Comparison of ENCODE assay signal across 8 mouse cellular contexts in the genomic region with DNA sequence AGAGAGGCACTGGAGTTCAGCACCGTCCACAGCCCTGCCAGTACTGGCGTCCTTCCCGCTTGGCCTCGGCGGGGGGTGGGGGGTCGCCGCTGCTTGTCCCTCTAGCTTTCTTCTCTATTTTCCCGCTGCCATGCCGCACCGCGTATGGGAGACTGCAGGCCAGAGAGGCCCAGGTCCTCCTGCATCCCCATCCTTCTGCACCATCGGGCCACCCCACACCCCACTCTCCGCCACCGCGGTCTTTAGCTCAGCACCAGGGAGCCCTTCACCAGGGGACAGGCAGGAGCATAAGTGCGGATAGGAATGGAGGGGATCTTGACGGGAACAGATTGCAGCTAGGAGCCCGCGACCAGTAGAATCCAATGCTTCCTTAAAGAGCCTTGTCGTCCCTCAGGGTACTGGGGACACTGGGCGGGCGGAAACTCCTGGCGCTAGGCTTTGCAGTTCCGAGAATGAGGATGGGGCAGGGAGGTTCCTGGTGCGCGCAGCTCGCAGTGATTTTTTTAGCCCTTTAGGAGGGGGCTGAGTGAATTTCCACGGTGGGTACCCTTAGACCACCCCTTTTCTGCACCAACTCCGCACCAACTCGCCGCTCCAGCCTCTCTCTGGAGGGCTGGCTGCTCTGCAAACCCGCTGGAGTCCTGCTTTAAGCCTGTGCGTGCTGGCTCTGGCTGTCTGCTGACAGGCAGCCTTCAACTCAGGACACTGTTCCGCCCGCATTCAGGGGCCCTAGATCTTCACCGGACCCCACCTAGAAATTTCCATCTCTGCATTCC.
DNase-seq lines count a peak whose midpoint lies in the region; ATAC-seq and TF ChIP-seq lines count a peak whose summit lies in the region.

No protein-coding gene starts in this region.

- no peak for TF ChIP-seq CTCF in kidney, adult 2 months (conservative IDR thresholded peaks at IDR 0.05; ENCODE audit: insufficient read depth, insufficient read length, low read depth, low read length)
- no peak for TF ChIP-seq CTCF in left cerebral cortex, adult 2 months (IDR thresholded peaks at IDR 0.05)
- TF ChIP-seq CTCF in midbrain, postnatal 0 days (IDR thresholded peaks at IDR 0.05): no peak

- H3K4me2 ChIP-seq in kidney, embryonic 15.5 days: peak overlapping the region; percentile 90
- H3K4me2 ChIP-seq in heart, embryonic 11.5 days: peak overlapping the region; percentile 89
- H3K4me2 ChIP-seq in midbrain, postnatal 0 days (ENCODE audit: low read depth, low read length, poor library complexity, severe bottlenecking): peak overlapping the region; percentile 79

- TF ChIP-seq POLR2A in kidney, adult 2 months (IDR thresholded peaks at IDR 0.05; ENCODE audit: low read depth, low read length): no peak

- peak overlapping the region; percentile 31 for H3K9ac ChIP-seq in kidney, embryonic 15.5 days
- H3K9ac ChIP-seq in heart, embryonic 11.5 days (ENCODE audit: low read depth, low read length): peak overlapping the region; percentile 34; the same call in 1 of the 2 replicates
- peak overlapping the region; percentile 56 for H3K9ac ChIP-seq in midbrain, postnatal 0 days (replicated peaks; ENCODE audit: low read length, poor library complexity, severe bottlenecking)

- H3K4me3 ChIP-seq in kidney, embryonic 15.5 days (replicated peaks): peak overlapping the region; percentile 49
- H3K4me3 ChIP-seq in kidney, adult 2 months (ENCODE audit: insufficient read depth, low read depth, low read length): no peak overlapping the region
- H3K4me3 ChIP-seq in heart, embryonic 11.5 days (ENCODE audit: low read depth, low read length): peak overlapping the region; percentile 42
- peak overlapping the region; percentile 37 for H3K4me3 ChIP-seq in left cerebral cortex, adult 2 months
- H3K4me3 ChIP-seq in midbrain, postnatal 0 days (ENCODE audit: low read depth, low read length): peak overlapping the region; percentile 42

- no peaks in the 10 kb centered on the region for H3K36me3 ChIP-seq in kidney, embryonic 15.5 days
- H3K36me3 ChIP-seq in kidney, adult 2 months (ENCODE audit: control insufficient read depth, insufficient read depth, low read length): no peaks in the 10 kb centered on the region
- no peaks in the 10 kb centered on the region for H3K36me3 ChIP-seq in heart, embryonic 11.5 days (ENCODE audit: control insufficient read depth, insufficient read depth, low read length)
- H3K36me3 ChIP-seq in midbrain, postnatal 0 days (ENCODE audit: insufficient read depth, low read length): no peaks in the 10 kb centered on the region

- peak; percentile 80 for ATAC-seq in kidney, embryonic 15.5 days (replicated peaks; ENCODE audit: low FRiP score)
- peak; percentile 27 for ATAC-seq in common myeloid progenitor, adult 5-6 weeks (replicated peaks; ENCODE audit: low read depth, poor library complexity, severe bottlenecking)
- peak; percentile 55; the same call in 1 of the 2 replicates for ATAC-seq in heart, embryonic 11.5 days (replicated peaks; ENCODE audit: insufficient number of reproducible peaks, low FRiP score, low TSS enrichment)
- ATAC-seq in midbrain, postnatal 0 days (ENCODE audit: low FRiP score): peak; percentile 77

- H3K4me1 ChIP-seq in kidney, embryonic 15.5 days: peaks cover 16% of the 10 kb centered on the region
- H3K4me1 ChIP-seq in kidney, adult 2 months (ENCODE audit: control insufficient read depth, insufficient read depth, low read length): no peaks in the 10 kb centered on the region; the same call in 1 of the 2 replicates
- H3K4me1 ChIP-seq in heart, embryonic 11.5 days (ENCODE audit: control insufficient read depth, insufficient read depth, low read length): no peaks in the 10 kb centered on the region
- H3K4me1 ChIP-seq in midbrain, postnatal 0 days (ENCODE audit: insufficient read depth, low read length): no peaks in the 10 kb centered on the region; the same call in 1 of the 2 replicates

- no peak for DNase-seq in kidney, adult 2 months
- DNase-seq in left cerebral cortex, adult 2 months (ENCODE audit: extremely low spot score in 1 of 2, low spot score in 2 of 2): peak; percentile 9 to 20
- peak; percentile 31 for DNase-seq in midbrain, postnatal 0 days (ENCODE audit: low spot score)
- DNase-seq in spleen, postnatal 14 days (ENCODE audit: low spot score in 2 of 2): no peak
- no peak for DNase-seq in adipocyte (ENCODE audit: low spot score)

- WGBS in kidney, embryonic 15.5 days: 1% methylated on average over 36 of the region's 36 CpGs
- 2% methylated on average over 36 of the region's 36 CpGs for WGBS in kidney, adult 2 months
- WGBS in heart, embryonic 11.5 days (ENCODE audit: insufficient replicate concordance): under 1% methylated on average over 35 of the region's 36 CpGs
- 1% methylated on average over 36 of the region's 36 CpGs for WGBS in midbrain, postnatal 0 days

- H3K27me3 ChIP-seq in kidney, embryonic 15.5 days: peaks cover 94% of the 10 kb centered on the region
- peaks cover 7% of the 10 kb centered on the region for H3K27me3 ChIP-seq in kidney, adult 2 months (replicated peaks; ENCODE audit: control insufficient read depth, insufficient read depth, low read length)
- H3K27me3 ChIP-seq in heart, embryonic 11.5 days (ENCODE audit: control insufficient read depth, insufficient read depth, low read length): peaks cover 46% of the 10 kb centered on the region
- H3K27me3 ChIP-seq in midbrain, postnatal 0 days (ENCODE audit: insufficient read depth, low read length): peaks cover 37% of the 10 kb centered on the region

- intact Hi-C loops in left cerebral cortex, adult 2 months (cut with DNase I): no loop called here

- H3K9me3 ChIP-seq in kidney, embryonic 15.5 days (replicated peaks): no peaks in the 10 kb centered on the region
- H3K9me3 ChIP-seq in heart, embryonic 11.5 days (replicated peaks; ENCODE audit: control insufficient read depth, low read length): no peaks in the 10 kb centered on the region
- H3K9me3 ChIP-seq in midbrain, postnatal 0 days (ENCODE audit: low read length): no peaks in the 10 kb centered on the region

- H3K27ac ChIP-seq in kidney, embryonic 15.5 days: no peak overlapping the region
- no peak overlapping the region for H3K27ac ChIP-seq in kidney, adult 2 months (ENCODE audit: insufficient read depth, low read depth, low read length)
- no peak overlapping the region for H3K27ac ChIP-seq in heart, embryonic 11.5 days (ENCODE audit: low read depth, low read length)
- H3K27ac ChIP-seq in left cerebral cortex, adult 2 months: peak overlapping the region; percentile 32; the same call in 1 of the 2 replicates
- H3K27ac ChIP-seq in midbrain, postnatal 0 days (ENCODE audit: low read depth, low read length): peak overlapping the region; percentile 55

Comparison
In these comparisons a context has a peak if more than half of its experiments do, and no peak if none do; other contexts are left out.
1. ATAC-seq: peak in every context shown above with its lines; median percentile 80 in kidney, embryonic 15.5 days; 77 in midbrain, postnatal 0 days; 55 in heart, embryonic 11.5 days; 27 in common myeloid progenitor, adult 5-6 weeks.
2. H3K27ac ChIP-seq: peak in left cerebral cortex, adult 2 months (single experiment) and midbrain, postnatal 0 days (single experiment); none in kidney, embryonic 15.5 days (single experiment), kidney, adult 2 months (single experiment) and heart, embryonic 11.5 days (single experiment).
3. DNase-seq: peak in left cerebral cortex, adult 2 months (2 of 2) and midbrain, postnatal 0 days (single experiment); none in kidney, adult 2 months (single experiment), spleen, postnatal 14 days (0 of 2) and adipocyte (single experiment).
4. Peak in every context shown above with its lines, with median percentiles within 50 percentile points of each other: H3K4me2 ChIP-seq and H3K9ac ChIP-seq.